Mouse (Mus musculus) liver, adult 2 months (tissue): ENCODE measurements around the gene Gramd4. TPM values are rescaled to one million over a fixed set of nuclear protein-coding genes. Genes with fewer than 3 reads are reported as not detected.

Experiments
- DNase-seq: peaks from one replicate; pipeline ENCODE4 v3.0.0-alpha.2; 2011; ENCODE audit warnings: low read depth, low spot score; ENCODE audit errors: extremely low read depth
- H3K27ac ChIP-seq: fragments of 200-500 bp; replicated peaks from 2 replicates; pipeline ENCODE4 v1.5.1; 2012; ENCODE audit warnings: low read depth, mild to moderate bottlenecking, control low read depth, inconsistent platforms, low read length; ENCODE audit not compliant: insufficient read depth
- H3K27me3 ChIP-seq: fragments of 200-500 bp; 2 replicates; pipeline ENCODE4 v1.6.1; 2012; ENCODE audit warnings: mild to moderate bottlenecking, moderate library complexity, low read length, inconsistent platforms; ENCODE audit not compliant: control insufficient read depth, insufficient read depth
- H3K36me3 ChIP-seq: fragments of 200-500 bp; 2 replicates; pipeline ENCODE4 v1.6.1; 2012; ENCODE audit warnings: low read length, inconsistent platforms; ENCODE audit not compliant: control insufficient read depth, insufficient read depth
- H3K4me1 ChIP-seq: fragments of 200-500 bp; 2 replicates; pipeline ENCODE4 v1.6.1; 2011; ENCODE audit warnings: low read length; ENCODE audit not compliant: control insufficient read depth, insufficient read depth
- H3K4me3 ChIP-seq: fragments of 200-500 bp; 2 replicates; pipeline ENCODE4 v1.5.1; 2011; ENCODE audit warnings: low read depth, mild to moderate bottlenecking, control low read depth, low read length, moderate library complexity; ENCODE audit not compliant: insufficient read depth
- H3K79me2 ChIP-seq: fragments of 200-500 bp; 2 replicates; pipeline ENCODE4 v1.6.1; 2012; ENCODE audit warnings: inconsistent platforms, mild to moderate bottlenecking, low read length, moderate library complexity; ENCODE audit not compliant: control insufficient read depth, insufficient read depth
- H3K9ac ChIP-seq: fragments of 200-500 bp; 2 replicates; pipeline ENCODE4 v1.6.1; 2012; ENCODE audit warnings: low read depth, mild to moderate bottlenecking, control low read depth, inconsistent platforms, low read length
- CTCF ChIP-seq: fragments of 200-500 bp; IDR thresholded peaks from 2 replicates; pipeline ENCODE4 v1.5.1; 2011; ENCODE audit warnings: low read depth, low read length, control low read depth
- POLR2A ChIP-seq: fragments of 200-500 bp; IDR thresholded peaks from 2 replicates; pipeline ENCODE4 v1.6.1; 2011; ENCODE audit warnings: low read length, control low read depth; ENCODE audit not compliant: insufficient read depth; ENCODE audit errors: extremely low read depth
- WGBS: fragments of 180-500 bp; shearing (Covaris S2); methylation state at CpG from one replicate; pipeline ENCODE4 v1.1.7; 2018; 5-methylcytosine and 5-hydroxymethylcytosine counted together
- polyA plus RNA-seq: library from polyadenylated mRNA; depleted of rRNA; stranded (reverse); fragments of >200 nt; gene quantifications from 2 replicates; pipeline ENCODE4 v1.2.3, GENCODE M21; 2012
- total RNA-seq: library from RNA; depleted of rRNA; stranded (reverse); fragments of >200 nt; gene quantifications from 2 replicates; pipeline ENCODE4 v1.2.3, GENCODE M21; 2014

The Gramd4 gene
- total and polyA plus RNA-seq, 2 experiments, result 2.4 to 6.0 TPM

DNA sequence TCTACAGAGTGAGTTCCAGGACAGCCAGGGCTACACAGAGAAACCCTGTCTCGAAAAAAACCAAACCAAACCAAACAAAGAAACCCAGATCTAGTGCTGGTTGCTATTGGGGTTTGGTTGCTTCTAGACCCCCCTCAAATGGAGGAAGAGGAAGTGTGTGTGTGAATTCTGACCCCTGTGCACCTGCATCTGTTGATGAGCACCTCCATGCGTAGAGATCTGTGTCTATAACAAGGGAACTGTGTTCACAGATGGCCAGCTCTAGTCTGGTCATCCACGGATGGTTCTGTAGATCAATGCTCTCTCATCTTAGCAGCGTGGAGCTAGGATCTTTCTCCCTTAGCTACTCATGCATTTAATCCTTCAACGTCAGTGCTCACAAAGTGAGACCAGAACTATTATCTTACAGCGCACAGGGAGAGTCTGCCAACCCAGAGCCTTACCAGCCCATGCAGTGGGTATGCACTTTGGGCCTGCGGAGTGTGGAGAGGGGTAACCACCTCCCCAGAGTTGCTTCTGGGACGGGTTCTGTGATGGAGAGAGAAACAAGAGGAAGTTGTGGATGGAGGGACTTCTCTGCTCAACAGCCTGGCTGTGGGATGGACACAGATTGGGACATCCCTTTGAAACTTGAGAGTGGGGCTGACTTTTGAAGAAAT lies 6.8 kb downstream of the Gramd4 start:
- no peak overlapping the region for H3K27ac ChIP-seq

DNA sequence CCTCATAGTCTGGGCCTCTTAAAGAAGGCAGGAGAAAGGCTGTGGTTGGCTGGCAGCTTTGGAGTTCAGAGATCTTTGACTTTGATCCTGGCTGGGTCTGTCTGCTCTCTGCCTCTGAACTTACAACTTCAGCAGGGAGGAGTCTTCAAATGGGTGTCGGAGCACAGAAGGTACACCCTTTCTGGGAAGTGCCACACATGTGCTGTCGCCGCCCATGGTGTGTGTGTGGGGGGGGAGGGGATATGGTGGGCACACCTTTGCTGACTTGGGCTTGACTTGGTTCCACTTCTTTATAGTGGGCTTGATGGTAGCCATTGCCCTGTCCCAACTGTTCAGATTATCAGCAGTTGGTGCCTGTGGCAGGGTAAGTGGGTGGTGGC lies 7.3 kb downstream of the Gramd4 start:
- Histone ChIP-seq H3K4me1 (no peaks in the 10 kb centered on the region), H3K27ac (no peak overlapping the region)

More for the DNA sequence above, 6.8 kb downstream of the Gramd4 start:
- Histone ChIP-seq H3K4me3 (no peak overlapping the region), H3K79me2 (peaks cover 22% of the 10 kb centered on the region; the same call in 1 of the 2 replicates), H3K36me3 (no peaks in the 10 kb centered on the region), H3K9ac (no peak overlapping the region), H3K4me1 (no peaks in the 10 kb centered on the region), H3K27me3 (no peaks in the 10 kb centered on the region)
- TF ChIP-seq CTCF, result no peak
- TF ChIP-seq POLR2A, result no peak
- 92% methylated on average over 8 of the region's 8 CpGs for WGBS
- DNase-seq, result no peak

DNA sequence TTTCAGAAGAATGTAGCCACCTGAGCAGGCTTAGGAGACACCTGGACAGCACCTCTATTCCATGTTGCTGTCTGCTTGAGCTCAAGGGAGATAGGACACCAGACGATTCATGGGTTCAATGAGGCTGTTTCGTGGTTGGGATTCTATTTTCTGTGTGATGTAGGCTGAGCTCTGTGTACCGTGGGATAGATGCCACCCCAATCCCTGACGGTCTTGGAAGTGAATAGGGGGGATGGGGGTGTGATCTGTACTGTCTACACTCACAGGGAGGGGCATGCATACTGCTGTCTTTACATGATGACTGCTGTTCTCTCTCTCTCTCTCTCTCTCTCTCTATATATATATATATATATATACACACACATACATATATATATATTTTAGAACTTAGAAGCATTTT lies 7.9 kb downstream of the Gramd4 start:
- 93% methylated on average over 4 of the region's 4 CpGs for WGBS
- TF ChIP-seq POLR2A, result no peak
- Histone ChIP-seq H3K9ac (no peak overlapping the region), H3K79me2 (peaks cover 22% of the 10 kb centered on the region; the same call in 1 of the 2 replicates), H3K27ac (no peak overlapping the region), H3K36me3 (no peaks in the 10 kb centered on the region), H3K4me3 (no peak overlapping the region), H3K4me1 (no peaks in the 10 kb centered on the region), H3K27me3 (no peaks in the 10 kb centered on the region)
- DNase-seq, result no peak

More for the DNA sequence above, 7.3 kb downstream of the Gramd4 start:
- H3K36me3 ChIP-seq, result no peaks in the 10 kb centered on the region
- WGBS, result 87% methylated on average over 3 of the region's 3 CpGs
- peaks cover 22% of the 10 kb centered on the region; the same call in 1 of the 2 replicates for H3K79me2 ChIP-seq
- H3K4me3 ChIP-seq, result no peak overlapping the region
- TF ChIP-seq CTCF (no peak), POLR2A (no peak)
- H3K9ac ChIP-seq, result no peak overlapping the region
- no peak for DNase-seq
- no peaks in the 10 kb centered on the region for H3K27me3 ChIP-seq

DNA sequence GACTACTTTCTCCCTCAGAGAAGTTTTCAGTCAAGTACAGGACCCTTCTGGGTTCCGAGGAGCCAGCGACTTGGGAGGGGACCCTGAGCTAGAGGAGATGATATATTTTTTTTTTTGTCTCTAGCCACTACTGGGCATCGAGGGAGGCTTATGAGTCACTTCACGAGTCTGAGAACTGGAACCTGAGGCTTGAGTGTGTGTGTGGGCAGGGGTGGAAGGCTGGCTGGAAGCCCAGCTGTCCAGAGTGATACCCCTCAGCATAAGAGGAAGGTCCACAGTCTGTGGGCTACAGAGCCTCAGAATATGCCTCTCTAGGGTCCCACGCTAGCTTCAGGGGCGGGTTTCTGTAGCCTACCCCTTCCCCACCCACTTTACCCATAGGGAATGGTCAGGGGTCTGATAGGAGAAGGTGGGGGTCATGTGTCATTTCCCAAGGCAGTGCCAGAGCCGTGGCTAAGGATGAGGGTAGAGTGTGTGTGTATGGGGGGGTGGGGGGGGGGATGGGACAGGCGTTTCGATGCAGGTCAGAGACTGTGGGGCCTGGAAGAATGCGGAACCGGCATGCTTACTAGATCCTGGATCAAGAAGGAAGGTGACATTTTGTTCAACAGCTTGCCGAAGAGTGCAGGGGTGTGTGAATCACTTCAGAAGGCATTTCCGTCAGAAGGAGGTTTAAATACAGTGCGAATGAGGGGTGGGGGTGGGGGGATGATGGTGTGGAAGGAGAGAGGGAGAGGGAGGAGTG lies 9.5 kb downstream of the Gramd4 start:
- no peak for DNase-seq
- H3K79me2 ChIP-seq, result peaks cover 22% of the 10 kb centered on the region; the same call in 1 of the 2 replicates
- H3K36me3 ChIP-seq, result no peaks in the 10 kb centered on the region
- TF ChIP-seq CTCF, result no peak
- TF ChIP-seq POLR2A, result no peak
- no peak overlapping the region for H3K27ac ChIP-seq
- H3K4me1 ChIP-seq, result no peaks in the 10 kb centered on the region
- H3K4me3 ChIP-seq, result no peak overlapping the region
- no peak overlapping the region for H3K9ac ChIP-seq
- WGBS, result 74% methylated on average over 14 of the region's 14 CpGs
- no peaks in the 10 kb centered on the region for H3K27me3 ChIP-seq

DNA sequence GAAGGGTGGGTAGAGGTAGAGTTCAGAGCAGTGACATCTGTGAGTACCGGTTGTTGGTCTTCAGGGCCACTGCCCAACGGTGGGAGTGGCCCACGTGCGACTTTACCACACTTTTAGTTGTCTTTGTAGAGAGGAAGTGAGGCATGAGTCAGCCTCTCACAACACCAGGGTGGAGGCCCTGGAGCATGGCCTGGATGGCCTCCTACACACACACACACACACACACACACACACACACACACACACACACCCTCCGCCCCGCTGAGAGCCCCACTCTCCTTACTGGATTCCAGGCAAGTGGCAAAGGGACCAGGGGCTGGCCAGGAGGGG lies 10.1 kb downstream of the Gramd4 start:
- H3K4me1 ChIP-seq, result no peaks in the 10 kb centered on the region
- H3K27ac ChIP-seq, result no peak overlapping the region
- H3K4me3 ChIP-seq, result no peak overlapping the region
- no peaks in the 10 kb centered on the region for H3K36me3 ChIP-seq
- H3K79me2 ChIP-seq, result peaks cover 22% of the 10 kb centered on the region; the same call in 1 of the 2 replicates
- H3K9ac ChIP-seq, result no peak overlapping the region
- no peak for TF ChIP-seq POLR2A
- no peak for TF ChIP-seq CTCF
- WGBS, result 70% methylated on average over 6 of the region's 6 CpGs
- no peak for DNase-seq
- H3K27me3 ChIP-seq, result no peaks in the 10 kb centered on the region

DNA sequence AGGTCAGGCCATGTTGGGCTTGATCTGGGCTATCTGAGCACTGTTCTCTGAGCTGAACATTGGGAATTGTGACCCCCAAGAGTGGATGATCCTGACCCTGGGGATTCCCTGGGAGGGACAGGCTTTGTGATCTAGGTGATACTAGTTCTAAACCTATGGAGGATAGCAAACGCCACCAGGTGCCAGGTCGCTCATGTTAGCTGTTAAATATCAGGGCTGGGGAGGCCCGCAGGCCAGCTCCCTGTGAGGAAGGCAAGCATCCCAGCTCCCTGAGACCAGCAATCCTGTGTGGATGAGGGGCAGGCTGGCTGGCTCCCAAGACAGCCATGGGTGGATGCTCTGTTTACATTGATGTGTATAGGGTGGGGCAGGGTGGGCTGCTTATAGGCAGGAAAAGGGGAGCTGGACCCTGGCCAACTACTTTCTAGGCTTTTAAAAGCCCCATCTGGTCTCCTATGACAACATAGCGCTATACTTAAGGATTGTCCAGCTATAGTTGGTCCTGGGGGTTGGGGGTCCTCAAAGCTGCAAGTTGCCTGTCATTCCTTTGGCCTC lies 10.5 kb downstream of the Gramd4 start:
- Histone ChIP-seq H3K4me1 (no peaks in the 10 kb centered on the region), H3K4me3 (no peak overlapping the region), H3K27me3 (no peaks in the 10 kb centered on the region), H3K27ac (no peak overlapping the region), H3K9ac (no peak overlapping the region), H3K79me2 (peaks cover 22% of the 10 kb centered on the region; the same call in 1 of the 2 replicates), H3K36me3 (no peaks in the 10 kb centered on the region)
- DNase-seq, result no peak
- TF ChIP-seq POLR2A (no peak), CTCF (no peak)
- 92% methylated on average over 4 of the region's 4 CpGs for WGBS
